Mouse (Mus musculus) midbrain, postnatal 0 days (tissue): Measurements from ENCODE around the gene Mrgprh. TPM values are rescaled to one million over a fixed set of nuclear protein-coding genes. Genes with fewer than 3 reads are reported as not detected.

Experiments used
- ATAC-seq: fragments of 200-750 bp; cut with Nextera tagmentation; 2 replicates; pipeline ENCODE4 v1.8.0; 2017; ENCODE audit warnings: moderate number of reproducible peaks, mild to moderate bottlenecking, moderate TSS enrichment, moderate library complexity; ENCODE audit not compliant: low FRiP score
- DNase-seq: peaks from one replicate; pipeline ENCODE4 v3.0.0-alpha.2; 2015; ENCODE audit warnings: low spot score
- H3K27ac ChIP-seq: fragments of 300-500 bp; sonication (generic); 2 replicates; pipeline ENCODE4 v1.5.1; 2014; ENCODE audit warnings: low read depth, mild to moderate bottlenecking, low read length, mixed read lengths
- H3K27me3 ChIP-seq: fragments of 300-500 bp; sonication (generic); 2 replicates; pipeline ENCODE4 v1.6.1; 2014; ENCODE audit warnings: low read length, control low read depth, mixed read lengths; ENCODE audit not compliant: insufficient read depth
- H3K36me3 ChIP-seq: fragments of 300-500 bp; sonication (generic); 2 replicates; pipeline ENCODE4 v1.6.1; 2014; ENCODE audit warnings: low read length, control low read depth, mixed read lengths; ENCODE audit not compliant: insufficient read depth
- H3K4me1 ChIP-seq: fragments of 300-500 bp; sonication (generic); 2 replicates; pipeline ENCODE4 v1.6.1; 2014; ENCODE audit warnings: mild to moderate bottlenecking, control low read depth, antibody characterized with exemption, low read length, mixed read lengths; ENCODE audit not compliant: insufficient read depth
- H3K4me2 ChIP-seq: fragments of 300-500 bp; sonication (generic); 2 replicates; pipeline ENCODE4 v1.6.1; 2014; ENCODE audit warnings: low read depth, mild to moderate bottlenecking, low read length, mixed read lengths; ENCODE audit not compliant: poor library complexity, severe bottlenecking
- H3K4me3 ChIP-seq: fragments of 300-500 bp; sonication (generic); 2 replicates; pipeline ENCODE4 v1.5.1; 2014; ENCODE audit warnings: low read depth, mild to moderate bottlenecking, low read length, moderate library complexity
- H3K9ac ChIP-seq: fragments of 300-500 bp; sonication (generic); replicated peaks from 2 replicates; pipeline ENCODE4 v1.6.1; 2014; ENCODE audit warnings: mild to moderate bottlenecking, low read length, moderate library complexity, mixed read lengths; ENCODE audit not compliant: poor library complexity, severe bottlenecking
- H3K9me3 ChIP-seq: fragments of 300-500 bp; sonication (generic); 2 replicates; pipeline ENCODE4 v1.6.1; 2016; ENCODE audit warnings: low read length, control low read depth
- CTCF ChIP-seq: IDR thresholded peaks from 2 replicates; pipeline ENCODE4 v1.5.1; 2016; ENCODE audit warnings: antibody characterized with exemption, mild to moderate bottlenecking
- WGBS: fragments of 180-500 bp; shearing (Covaris S2); extraction: QIAGEN DNeasy Blood & Tissue Kit; methylation state at CpG from one replicate; pipeline ENCODE4 v1.1.7; 2014; 5-methylcytosine and 5-hydroxymethylcytosine counted together
- polyA plus RNA-seq: library from polyadenylated mRNA; unstranded; fragments of >200 nt; fragmentation: Nextera tagmentation; extraction: Ambion mirVana; gene quantifications from 2 replicates; pipeline ENCODE4 v1.2.1, GENCODE M21; 2015
- total RNA-seq: library from RNA; depleted of rRNA; stranded (reverse); fragments of >200 nt; gene quantifications from 2 replicates; pipeline ENCODE4 v1.2.3, GENCODE M21; 2014

Mrgprh gene
- total and polyA plus RNA-seq, 2 experiments from 2014 or later = not detected

DNA sequence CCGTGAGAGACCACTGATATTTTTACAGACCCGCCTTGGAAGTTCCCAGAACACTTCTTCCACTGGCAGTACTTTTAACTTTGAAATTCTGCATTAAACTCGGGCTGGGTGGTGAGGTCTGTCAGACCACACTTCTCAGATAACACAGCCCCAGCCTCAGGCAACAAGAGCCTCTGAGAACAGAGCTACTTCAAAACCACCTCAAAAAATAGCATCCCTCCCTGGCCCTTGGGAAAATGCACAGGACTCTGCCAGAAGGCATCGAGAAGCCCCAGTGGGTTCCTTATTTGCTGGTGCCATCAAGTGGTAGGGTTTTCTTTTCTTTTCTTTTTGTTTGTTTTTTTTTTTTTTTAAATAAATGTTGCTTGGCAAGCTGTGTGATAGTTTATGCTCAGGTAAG lies 7.2 kb upstream of the Mrgprh start:
- 51% methylated on average over 4 of the region's 4 CpGs for WGBS
- Histone ChIP-seq H3K27ac (no peak overlapping the region), H3K4me3 (no peak overlapping the region), H3K4me1 (no peaks in the 10 kb centered on the region), H3K4me2 (no peak overlapping the region), H3K36me3 (no peaks in the 10 kb centered on the region), H3K9me3 (no peaks in the 10 kb centered on the region), H3K9ac (no peak overlapping the region), H3K27me3 (no peaks in the 10 kb centered on the region)
- no peak for TF ChIP-seq CTCF
- DNase-seq = no peak
- ATAC-seq = no peak

DNA sequence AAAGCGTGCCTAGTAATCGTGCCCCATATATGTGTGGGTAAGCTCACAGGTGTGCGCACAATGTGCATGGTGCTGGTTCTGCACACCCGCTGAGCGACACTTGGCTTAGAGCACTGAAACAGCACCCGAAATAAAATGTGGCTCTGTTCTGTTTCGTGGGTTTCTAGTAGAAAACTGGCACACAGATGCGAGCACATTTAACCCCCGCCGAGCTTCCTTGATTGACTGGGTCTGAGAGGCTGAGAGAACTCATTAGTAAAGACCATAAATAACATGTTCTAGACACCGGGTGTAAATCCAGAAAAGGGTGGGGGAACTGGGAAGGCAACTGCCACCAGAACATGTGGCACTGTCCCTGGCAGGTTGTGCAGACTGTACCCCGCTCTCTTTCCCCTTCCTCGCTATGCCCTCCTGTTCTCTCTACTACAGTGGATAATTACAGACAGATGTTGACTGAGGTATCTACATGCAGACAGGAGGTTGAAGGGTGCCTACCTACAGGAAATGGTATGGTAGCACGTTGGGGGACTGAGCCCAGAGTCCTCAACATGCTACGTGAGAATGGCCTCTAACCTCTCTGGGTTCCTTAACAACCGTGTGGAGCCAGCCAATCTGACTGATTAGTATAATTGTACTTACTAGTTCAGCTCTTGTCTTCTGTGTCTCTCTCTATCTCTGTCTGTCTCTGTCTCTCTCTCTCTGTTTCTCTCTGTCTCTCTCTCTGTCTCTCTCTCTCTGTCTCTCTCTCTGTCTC lies 3.4 kb upstream of the Mrgprh start:
- H3K9me3 ChIP-seq = no peaks in the 10 kb centered on the region
- no peaks in the 10 kb centered on the region for H3K27me3 ChIP-seq
- no peaks in the 10 kb centered on the region for H3K36me3 ChIP-seq
- H3K27ac ChIP-seq = no peak overlapping the region
- H3K4me3 ChIP-seq = no peak overlapping the region
- no peak overlapping the region for H3K4me2 ChIP-seq
- WGBS = 77% methylated on average over 16 of the region's 16 CpGs
- DNase-seq = peak; percentile 17
- no peak for ATAC-seq
- no peak for TF ChIP-seq CTCF
- no peak overlapping the region for H3K9ac ChIP-seq
- no peaks in the 10 kb centered on the region for H3K4me1 ChIP-seq

DNA sequence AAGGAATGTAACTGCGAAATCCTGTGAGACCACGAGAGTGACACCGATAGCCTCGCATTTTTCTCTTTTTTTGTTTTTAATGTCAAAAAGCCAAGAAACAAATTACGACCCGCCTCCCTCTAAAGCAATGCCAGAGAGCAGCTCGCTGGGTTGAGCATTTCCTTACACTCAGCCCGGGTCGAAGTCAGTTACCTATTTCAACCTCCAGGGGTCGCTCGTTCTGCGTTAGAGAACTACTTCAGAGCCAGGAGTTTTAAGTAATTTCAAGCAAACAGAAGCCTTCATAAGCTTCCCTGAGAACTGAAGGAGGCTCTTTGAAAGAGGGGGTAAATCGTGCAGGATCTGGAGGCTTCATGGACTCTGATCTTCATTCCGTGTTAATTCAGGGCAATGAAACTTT lies 4.3 kb downstream of the Mrgprh start:
- H3K4me3 ChIP-seq = peak overlapping the region; percentile 12; the same call in 1 of the 2 replicates
- H3K27ac ChIP-seq = no peak overlapping the region
- H3K9me3 ChIP-seq = no peaks in the 10 kb centered on the region
- H3K4me1 ChIP-seq = no peaks in the 10 kb centered on the region
- DNase-seq (peak; percentile 88), ATAC-seq (no peak)
- 5% methylated on average over 14 of the region's 14 CpGs for WGBS
- H3K36me3 ChIP-seq = no peaks in the 10 kb centered on the region
- no peaks in the 10 kb centered on the region for H3K27me3 ChIP-seq
- peak overlapping the region; percentile 43 for H3K4me2 ChIP-seq
- TF ChIP-seq CTCF = peak; percentile 88
- H3K9ac ChIP-seq = 0 out of 2 replicates have a peak overlapping the region, but pooled peaks have one; percentile 15

DNA sequence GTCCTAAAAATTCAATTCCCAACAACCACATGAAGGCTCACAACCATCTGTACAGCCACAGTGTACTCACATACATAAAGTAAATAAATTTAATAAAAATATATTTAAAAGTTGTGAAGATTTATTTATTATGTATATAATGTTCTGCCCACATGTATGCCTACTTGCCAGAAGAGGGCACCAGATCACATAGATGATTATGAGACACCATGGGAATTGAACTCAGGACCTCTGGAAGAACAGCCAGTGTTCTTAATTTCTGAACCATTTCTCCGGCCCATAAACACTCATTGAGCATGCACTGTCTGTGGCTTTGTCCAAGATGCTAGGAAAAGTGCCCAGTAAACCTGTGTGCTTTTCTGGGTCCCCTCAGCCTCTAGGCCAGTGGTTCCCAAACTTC lies 5.4 kb downstream of the Mrgprh start:
- Histone ChIP-seq H3K9ac (no peak overlapping the region), H3K4me3 (no peak overlapping the region), H3K27me3 (no peaks in the 10 kb centered on the region), H3K27ac (no peak overlapping the region), H3K36me3 (no peaks in the 10 kb centered on the region), H3K4me2 (no peak overlapping the region), H3K9me3 (no peaks in the 10 kb centered on the region), H3K4me1 (no peaks in the 10 kb centered on the region)
- 92% methylated on average over 1 of the region's 1 CpGs for WGBS
- TF ChIP-seq CTCF = peak; percentile 25; the same call in 1 of the 2 replicates
- no peak for DNase-seq
- ATAC-seq = no peak

DNA sequence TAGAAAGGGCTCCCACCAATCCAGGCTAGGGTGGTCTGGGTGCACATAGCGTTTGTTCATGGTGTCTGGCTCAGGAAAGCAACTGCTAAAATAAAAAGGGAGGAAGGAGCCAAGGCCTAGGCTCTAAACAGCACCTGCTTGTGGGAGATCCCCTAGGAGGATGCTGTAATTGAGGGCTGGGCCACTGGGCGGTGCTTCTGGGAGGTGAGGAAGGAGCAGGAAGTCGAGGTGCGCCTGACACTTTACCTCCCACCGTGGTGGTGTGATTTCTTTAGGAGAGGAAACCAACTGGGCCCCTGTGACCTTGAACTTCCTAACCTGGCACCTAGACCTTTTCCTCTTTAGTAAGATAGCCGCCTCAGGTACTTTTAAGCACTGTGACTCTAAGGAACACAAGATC lies 10.8 kb downstream of the Mrgprh start:
- Histone ChIP-seq H3K27ac (no peak overlapping the region), H3K4me1 (no peaks in the 10 kb centered on the region), H3K27me3 (no peaks in the 10 kb centered on the region), H3K9ac (no peak overlapping the region), H3K4me2 (no peak overlapping the region), H3K9me3 (no peaks in the 10 kb centered on the region), H3K4me3 (no peak overlapping the region), H3K36me3 (peaks cover 15% of the 10 kb centered on the region; the same call in 1 of the 2 replicates)
- no peak for ATAC-seq
- no peak for TF ChIP-seq CTCF
- no peak for DNase-seq
- WGBS = 46% methylated on average over 6 of the region's 6 CpGs

DNA sequence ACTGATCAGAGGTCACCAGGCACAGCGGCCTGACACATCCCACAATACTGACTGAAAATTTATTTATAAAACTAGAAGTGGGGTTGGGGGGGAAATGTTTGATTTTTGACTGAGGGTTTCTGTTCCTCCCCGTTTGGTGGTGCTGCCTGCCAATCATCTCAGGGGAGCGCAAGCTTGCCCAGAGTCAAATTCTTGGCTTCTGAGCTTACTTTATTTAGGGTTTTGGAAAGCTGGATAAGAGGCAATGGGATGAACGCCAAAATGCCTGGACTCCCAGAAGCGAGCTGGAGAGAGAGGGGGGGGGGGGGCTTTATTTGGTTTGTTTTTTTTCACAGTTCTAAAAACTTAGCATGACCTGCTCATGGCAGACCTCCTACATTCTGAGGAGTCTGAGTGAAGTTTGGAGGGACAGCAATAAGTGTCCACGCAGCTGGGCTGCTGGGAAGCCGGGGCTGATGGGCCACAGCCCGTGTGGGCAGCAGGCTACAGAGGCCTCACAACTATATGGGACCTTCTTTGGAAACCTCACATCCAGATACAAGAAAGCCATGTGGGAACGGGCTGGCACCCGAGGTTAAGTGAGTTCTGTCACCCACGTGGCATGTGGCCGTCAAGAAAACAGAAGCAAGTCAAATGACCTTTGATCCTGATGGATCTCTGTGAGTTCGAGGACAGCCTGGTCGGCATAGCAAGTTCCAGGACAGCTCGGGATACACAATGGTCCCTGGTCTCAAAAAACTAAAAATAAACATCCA lies 11.4 kb downstream of the Mrgprh start:
- Histone ChIP-seq H3K9ac (no peak overlapping the region), H3K4me2 (no peak overlapping the region), H3K4me3 (no peak overlapping the region), H3K4me1 (no peaks in the 10 kb centered on the region), H3K36me3 (peaks cover 16% of the 10 kb centered on the region; the same call in 1 of the 2 replicates), H3K27ac (no peak overlapping the region), H3K9me3 (no peaks in the 10 kb centered on the region), H3K27me3 (no peaks in the 10 kb centered on the region)
- 78% methylated on average over 15 of the region's 15 CpGs for WGBS
- DNase-seq (peak; percentile 32), ATAC-seq (no peak)
- no peak for TF ChIP-seq CTCF
